Mouse (Mus musculus): Measurements from ENCODE around the gene Micall1. TPM values are rescaled to one million over a fixed set of nuclear protein-coding genes. Genes with fewer than 3 reads are reported as not detected.

Micall1 gene
- total RNA-seq (2023), result 14.2 and 16.5 TPM in 2 replicates

DNA sequence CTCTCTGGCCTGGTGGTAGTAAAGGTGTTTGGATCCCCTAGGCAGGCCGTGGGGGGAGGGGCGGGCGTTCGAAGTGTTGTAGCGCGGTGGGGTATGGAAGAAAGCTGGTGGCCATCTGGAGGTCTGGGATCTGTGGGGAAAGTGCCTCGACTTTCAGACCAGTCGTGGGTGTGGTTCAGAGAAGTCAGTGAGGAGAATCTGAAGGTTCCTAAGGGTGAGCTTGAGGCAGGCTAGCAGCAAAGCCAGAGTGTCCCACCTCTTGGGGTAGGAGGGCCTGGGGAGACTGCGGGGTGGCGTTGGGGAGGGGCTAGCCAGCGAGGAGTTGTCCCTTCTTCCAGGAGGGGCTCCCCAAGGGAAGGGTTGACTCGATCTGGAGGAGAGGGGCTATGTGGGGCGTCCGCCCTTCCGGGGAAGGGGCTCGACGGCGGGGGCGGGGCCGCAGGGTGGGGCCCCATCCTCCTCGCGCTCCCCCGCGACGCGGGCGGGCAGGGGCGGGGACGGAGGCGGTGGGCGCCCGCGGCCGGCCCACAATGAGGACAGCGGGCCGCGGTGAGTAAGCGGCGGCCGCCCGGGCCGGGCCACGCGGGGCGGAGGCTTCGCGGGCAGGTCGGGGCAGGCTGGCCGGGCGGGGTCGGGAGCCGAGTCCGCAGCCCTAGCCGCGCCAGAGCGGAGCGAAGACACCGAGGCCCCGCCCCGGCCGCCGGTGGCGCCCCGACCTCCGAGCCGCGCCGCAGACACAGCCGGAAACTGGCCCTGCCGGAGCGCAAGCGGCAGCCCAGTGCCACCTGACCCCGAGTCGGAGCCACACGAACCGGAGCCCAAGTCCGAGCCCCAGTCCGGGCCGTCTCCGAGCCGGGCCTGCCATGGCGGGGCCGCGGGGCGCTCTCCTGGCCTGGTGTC lies at the start of gene Micall1:
Gene Micall1 (plus strand): TSS at position 478 of the 900 bp plus-strand sequence.

GRCm38 (mm10) chr15:79062376-79063159 lies 46.1 kb upstream of the Micall1 start, which contains the start of gene Ankrd54:
Gene Ankrd54 (minus strand): TSS chr15:79062893.

DNA sequence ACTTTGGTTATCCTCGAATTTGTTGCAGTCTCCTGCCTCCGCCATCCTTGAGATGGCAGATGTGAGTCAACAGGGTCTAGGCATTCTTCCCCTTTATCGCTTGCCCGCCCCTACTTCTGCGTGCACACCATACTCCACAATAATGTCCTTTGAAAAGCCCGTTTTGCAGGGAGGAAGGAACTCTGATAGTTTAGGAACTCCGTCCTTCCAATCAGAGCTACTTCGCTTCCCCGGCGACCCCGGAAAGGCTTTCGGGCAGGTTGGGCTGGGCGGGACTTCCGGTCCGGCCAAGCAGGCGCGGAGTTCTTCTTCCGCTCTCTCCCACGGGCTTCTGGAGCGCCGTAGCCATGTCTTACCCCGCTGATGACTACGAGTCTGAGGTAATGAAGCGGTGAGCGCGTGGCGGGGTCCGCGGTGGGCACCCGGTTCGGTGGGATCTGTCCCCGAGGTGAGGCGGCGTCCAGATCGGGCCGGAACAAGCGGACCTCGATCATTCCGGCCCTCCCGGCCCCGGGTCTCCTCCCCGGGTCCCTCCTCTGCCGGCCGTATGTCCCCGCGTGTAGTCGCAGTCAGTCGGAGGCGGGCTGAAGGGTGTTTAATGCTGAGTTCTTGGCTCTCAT lies 33.7 kb upstream of the Micall1 start, which contains the start of gene Eif3l:
Gene Eif3l (plus strand): TSS at position 267 of the 620 bp plus-strand sequence.

GRCm38 (mm10) chr15:79140866-79141565 lies 32.3 kb downstream of the Micall1 start, which contains the start of the genes Polr2f and 1700088E04Rik:
Gene Polr2f (plus strand): TSS chr15:79141009.
Gene 1700088E04Rik (minus strand): TSS chr15:79141253.

GRCm38 (mm10) chr15:79165140-79165539 lies 56.4 kb downstream of the Micall1 start, which contains the start of gene Sox10:
Gene Sox10 (minus strand): TSS chr15:79165240.

Other genes starting within 250 kb of the Micall1 start
- 78.1 and 82.2 TPM in 2 replicates for gene Gga1, start 231.7 kb upstream of the Micall1 start, total RNA-seq (2023)
- gene Gm49510, start 209.2 kb upstream of the Micall1 start, total RNA-seq (2023), result not detected in 2 replicates
- gene Sh3bp1, start 209.1 kb upstream of the Micall1 start, total RNA-seq (2023), result 79.0 and 84.2 TPM in 2 replicates
- gene Pdxp, start 195.0 kb upstream of the Micall1 start, total RNA-seq (2023), result 1.5 and 2.1 TPM in 2 replicates
- gene Lgals1, start 182.2 kb upstream of the Micall1 start, total RNA-seq (2023), result 96.1 and 170 TPM in 2 replicates
- 13.9 and 16.8 TPM in 2 replicates for gene Nol12, start 174.0 kb upstream of the Micall1 start, total RNA-seq (2023)
- gene Triobp, start 161.2 kb upstream of the Micall1 start, total RNA-seq (2023), result 187 and 211 TPM in 2 replicates
- 16.5 and 23.8 TPM in 2 replicates for gene H1f0, start 80.4 kb upstream of the Micall1 start, total RNA-seq (2023)
- not detected in 2 replicates for gene Galr3, start 67.0 kb upstream of the Micall1 start, total RNA-seq (2023)
- 13.0 and 17.1 TPM in 2 replicates for gene Ankrd54, start 46.0 kb upstream of the Micall1 start, total RNA-seq (2023)
- gene Eif3l, start 33.7 kb upstream of the Micall1 start, total RNA-seq (2023), result 51.7 and 52.6 TPM in 2 replicates
- gene Polr2f, start 32.1 kb downstream of the Micall1 start, total RNA-seq (2023), result 18.8 and 28.4 TPM in 2 replicates
- gene 1700088E04Rik, start 32.4 kb downstream of the Micall1 start, total RNA-seq (2023), result not detected in 2 replicates
- not detected in 2 replicates for gene Sox10, start 56.3 kb downstream of the Micall1 start, total RNA-seq (2023)
- 4.7 and 7.6 TPM in 2 replicates for gene Pick1, start 120.3 kb downstream of the Micall1 start, total RNA-seq (2023)
- gene Gm49486, start 120.5 kb downstream of the Micall1 start, total RNA-seq (2023), result 0.16 TPM in 1 of 2 replicates, not detected in the other
- gene Slc16a8, start 145.9 kb downstream of the Micall1 start, total RNA-seq (2023), result not detected in 2 replicates
- not detected in 2 replicates for gene Baiap2l2, start 176.6 kb downstream of the Micall1 start, total RNA-seq (2023)
- gene Pla2g6, start 219.5 kb downstream of the Micall1 start, total RNA-seq (2023), result 3.5 and 7.3 TPM in 2 replicates
- 27.5 and 30.8 TPM in 2 replicates for gene Maff, start 237.7 kb downstream of the Micall1 start, total RNA-seq (2023)